Comparison of ENCODE assay signal across 34 mouse cellular contexts in genomic region chr5:103674482-103674881, GRCm38 (mm10). TPM values are rescaled to one million over a fixed set of nuclear protein-coding genes. Genes with fewer than 3 reads are reported as not detected.
DNase-seq lines count a peak whose midpoint lies in the region; ATAC-seq lines count a peak whose summit lies in the region.
"Had no signal": no experiment of that assay in that cellular context is flagged by ENCODE, and none has a peak within 500 bp of the region (broad histone marks: within the 10 kb centered on the region; RNA-seq: fewer than 3 reads in every experiment).

No protein-coding gene starts in this region.

- no peaks in the 10 kb centered on the region for H3K27me3 ChIP-seq in embryonic facial prominence, embryonic 12.5 days
- H3K27me3 ChIP-seq in limb, embryonic 10.5 days (ENCODE audit: low read depth, poor library complexity, severe bottlenecking), result peaks cover 5% of the 10 kb centered on the region; the same call in 1 of the 2 replicates
- H3K27me3 ChIP-seq: CH12.LX; hindbrain, embryonic 12.5 days; limb, embryonic 15.5 days had no signal

- no peaks in the 10 kb centered on the region; the same call in 1 of the 2 replicates for H3K4me1 ChIP-seq in embryonic facial prominence, embryonic 12.5 days
- peaks cover 12% of the 10 kb centered on the region for H3K4me1 ChIP-seq in limb, embryonic 10.5 days
- H3K4me1 ChIP-seq: hindbrain, embryonic 12.5 days; midbrain, embryonic 15.5 days had no signal

- H3K27ac ChIP-seq in embryonic facial prominence, embryonic 12.5 days, result no peak overlapping the region
- no peak overlapping the region for H3K27ac ChIP-seq in limb, embryonic 10.5 days
- H3K27ac ChIP-seq: hindbrain, embryonic 12.5 days; limb, embryonic 15.5 days; liver, embryonic 14.5 days; midbrain, embryonic 10.5 days; midbrain, embryonic 15.5 days had no signal

- H3K9ac ChIP-seq in embryonic facial prominence, embryonic 12.5 days, result no peak overlapping the region
- H3K9ac ChIP-seq: forebrain, postnatal 0 days; hindbrain, embryonic 12.5 days; limb, embryonic 15.5 days; liver, embryonic 14.5 days; midbrain, embryonic 15.5 days had no signal

- no peaks in the 10 kb centered on the region for H3K9me3 ChIP-seq in embryonic facial prominence, embryonic 12.5 days
- no peaks in the 10 kb centered on the region for H3K9me3 ChIP-seq in limb, embryonic 10.5 days (replicated peaks)
- H3K9me3 ChIP-seq: G1E; hindbrain, embryonic 12.5 days; limb, embryonic 15.5 days; midbrain, embryonic 10.5 days; midbrain, embryonic 15.5 days had no signal

- no peaks in the 10 kb centered on the region for H3K36me3 ChIP-seq in embryonic facial prominence, embryonic 12.5 days
- no peaks in the 10 kb centered on the region for H3K36me3 ChIP-seq in limb, embryonic 10.5 days
- H3K36me3 ChIP-seq: G1E; hindbrain, embryonic 12.5 days; limb, embryonic 15.5 days; midbrain, embryonic 10.5 days; midbrain, embryonic 15.5 days had no signal

- ATAC-seq in embryonic facial prominence, embryonic 12.5 days (ENCODE audit: insufficient number of reproducible peaks, insufficient read depth, low FRiP score, low TSS enrichment), result peak; percentile 82; the same call in 1 of the 2 replicates
- ATAC-seq: forebrain, postnatal 0 days; intestine, postnatal 0 days; midbrain, embryonic 15.5 days had no signal

- no peak overlapping the region for H3K4me2 ChIP-seq in embryonic facial prominence, embryonic 12.5 days (replicated peaks)
- H3K4me2 ChIP-seq: heart, embryonic 11.5 days; hindbrain, embryonic 12.5 days; limb, embryonic 15.5 days; midbrain, embryonic 15.5 days had no signal

- 25% methylated on average over 6 of the region's 6 CpGs for WGBS in embryonic facial prominence, embryonic 12.5 days
- WGBS in limb, embryonic 10.5 days, result 38% methylated on average over 6 of the region's 6 CpGs

- peak; percentile 21 for DNase-seq in embryo, embryonic 10 days (ENCODE audit: low spot score)
- DNase-seq in embryo, embryonic 9.5 days (ENCODE audit: extremely low spot score), result no peak
- DNase-seq in limb, embryonic 10.5 days (ENCODE audit: low spot score), result peak; percentile 44
- DNase-seq in mesoderm, embryonic 11.5 days (ENCODE audit: low read depth, low spot score), result peak; percentile 54
- no peak for DNase-seq in natural killer cell, adult 2 months (ENCODE audit: low spot score in 2 of 2)
- no peak for DNase-seq in cerebellum, adult 9-10 months
- DNase-seq in ovary, postnatal 14 days (ENCODE audit: low spot score), result no peak
- DNase-seq: adrenal gland, adult 8-10 months; cerebellum, postnatal 10 days; forebrain, postnatal 0 days; gastrocnemius, postnatal 36 days; heart, adult 18-20 months; heart, postnatal 36 days; kidney, adult 9 months; kidney, postnatal 10 days; layer of hippocampus, adult 9-11 months; lung, adult 2 months; lung, postnatal 14 days; right cerebral cortex, adult 18-20 months; spleen, adult 18-20 months; thymus, postnatal 25 days had no signal

- H3K4me3 ChIP-seq in embryonic facial prominence, embryonic 12.5 days, result no peak overlapping the region
- no peak overlapping the region for H3K4me3 ChIP-seq in limb, embryonic 10.5 days
- H3K4me3 ChIP-seq: hindbrain, embryonic 12.5 days; limb, embryonic 15.5 days; midbrain, embryonic 10.5 days; midbrain, embryonic 15.5 days had no signal

RNA-seq across cellular contexts. Expression of gene Aff1, which starts 17.7 kb away (rescaled TPM):
- polyA plus RNA-seq in embryonic facial prominence, embryonic 12.5 days (2016; fragmentation: Nextera tagmentation; extraction: Ambion mirVana), result 4.8 and 4.9 TPM in 2 replicates
- 4.0 and 4.6 TPM in 2 replicates for polyA plus RNA-seq in limb, embryonic 10.5 days (2016; fragmentation: Nextera tagmentation; extraction: Ambion mirVana)

RNA-seq across cellular contexts. Expression of gene 1700016H13Rik, which starts 18.7 kb away (rescaled TPM):
- polyA plus RNA-seq in embryonic facial prominence, embryonic 12.5 days (2016; fragmentation: Nextera tagmentation; extraction: Ambion mirVana), result 0.20 and 0.33 TPM in 2 replicates
- polyA plus RNA-seq in limb, embryonic 10.5 days (2016; fragmentation: Nextera tagmentation; extraction: Ambion mirVana), result 0.16 and 0.20 TPM in 2 replicates
- polyA plus RNA-seq: C2C12; G1E; heart, embryonic 11.5 days; hindbrain, embryonic 12.5 days; liver, embryonic 14.5 days had no signal

RNA-seq across cellular contexts. Expression of gene Slc10a6, which starts 45.3 kb away (rescaled TPM):
- polyA plus RNA-seq in embryonic facial prominence, embryonic 12.5 days (2016; fragmentation: Nextera tagmentation; extraction: Ambion mirVana), result 0.14 and 0.17 TPM in 2 replicates
- polyA plus RNA-seq in limb, embryonic 10.5 days (2016; fragmentation: Nextera tagmentation; extraction: Ambion mirVana), result not detected in 2 replicates
- polyA plus RNA-seq: forebrain, embryonic 11.5 days; G1E; liver, embryonic 14.5 days; midbrain, embryonic 10.5 days; neural tube, embryonic 11.5 days had no signal

Comparison
In these comparisons a context has a peak if more than half of its experiments do, and no peak if none do; other contexts are left out.
1. DNase-seq: peak in embryo, embryonic 10 days (single experiment), limb, embryonic 10.5 days (single experiment) and mesoderm, embryonic 11.5 days (single experiment); none in embryo, embryonic 9.5 days (single experiment), natural killer cell, adult 2 months (0 of 2), cerebellum, adult 9-10 months (single experiment) and ovary, postnatal 14 days (single experiment).